Mouse (Mus musculus) ovary, adult 10 weeks (tissue): ENCODE data around the gene Lag3. TPM values are rescaled to one million over a fixed set of nuclear protein-coding genes. Genes with fewer than 3 reads are reported as not detected.

Source experiments
- polyA plus RNA-seq: library from polyadenylated mRNA; stranded (reverse); fragments of 350-450 nt; fragmentation: Illumina TruSeq; extraction: RNeasy Lipid Tissue Mini Kit (QIAGEN cat#74804); gene quantifications from one replicate; pipeline ENCODE4 v1.2.3, GENCODE M21; 2014

The Lag3 gene
- polyA plus RNA-seq, result 0.23 TPM

DNA sequence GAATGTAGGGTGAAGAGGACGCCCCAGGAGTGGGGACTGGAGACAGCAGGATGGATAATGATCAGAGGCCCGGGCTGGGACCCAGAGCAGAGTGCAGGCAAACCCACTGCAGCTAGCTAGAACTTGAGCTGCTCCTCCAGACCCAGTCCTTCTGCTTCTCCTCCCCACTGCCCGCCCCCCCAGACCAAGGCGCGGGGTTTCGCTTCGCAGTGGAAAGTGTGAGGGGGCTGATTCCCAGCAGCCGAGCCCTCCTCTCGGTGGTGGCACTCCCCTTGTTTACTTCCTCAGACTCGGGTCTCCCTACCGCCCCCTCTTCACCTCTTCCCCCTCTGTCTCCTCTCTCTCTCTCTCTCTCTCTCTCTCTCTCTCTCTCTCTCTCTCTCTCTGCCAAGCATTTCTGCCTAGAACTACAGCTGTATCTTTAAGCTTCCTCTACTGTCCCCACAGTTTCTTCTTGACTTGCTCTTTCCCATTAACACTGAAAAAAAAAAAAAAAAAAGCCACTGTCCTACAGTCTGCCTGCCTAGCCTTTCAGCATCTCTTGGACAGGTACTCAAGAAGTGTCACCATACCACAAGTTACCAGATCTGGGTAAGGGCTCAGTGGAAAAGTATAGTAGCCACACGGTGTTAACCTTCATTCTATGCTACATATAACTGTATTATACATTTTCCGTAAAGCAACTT lies at the start of gene Lag3:
TSS of gene Lag3 (minus strand) at position 173 of the 686 bp plus-strand sequence.

DNA sequence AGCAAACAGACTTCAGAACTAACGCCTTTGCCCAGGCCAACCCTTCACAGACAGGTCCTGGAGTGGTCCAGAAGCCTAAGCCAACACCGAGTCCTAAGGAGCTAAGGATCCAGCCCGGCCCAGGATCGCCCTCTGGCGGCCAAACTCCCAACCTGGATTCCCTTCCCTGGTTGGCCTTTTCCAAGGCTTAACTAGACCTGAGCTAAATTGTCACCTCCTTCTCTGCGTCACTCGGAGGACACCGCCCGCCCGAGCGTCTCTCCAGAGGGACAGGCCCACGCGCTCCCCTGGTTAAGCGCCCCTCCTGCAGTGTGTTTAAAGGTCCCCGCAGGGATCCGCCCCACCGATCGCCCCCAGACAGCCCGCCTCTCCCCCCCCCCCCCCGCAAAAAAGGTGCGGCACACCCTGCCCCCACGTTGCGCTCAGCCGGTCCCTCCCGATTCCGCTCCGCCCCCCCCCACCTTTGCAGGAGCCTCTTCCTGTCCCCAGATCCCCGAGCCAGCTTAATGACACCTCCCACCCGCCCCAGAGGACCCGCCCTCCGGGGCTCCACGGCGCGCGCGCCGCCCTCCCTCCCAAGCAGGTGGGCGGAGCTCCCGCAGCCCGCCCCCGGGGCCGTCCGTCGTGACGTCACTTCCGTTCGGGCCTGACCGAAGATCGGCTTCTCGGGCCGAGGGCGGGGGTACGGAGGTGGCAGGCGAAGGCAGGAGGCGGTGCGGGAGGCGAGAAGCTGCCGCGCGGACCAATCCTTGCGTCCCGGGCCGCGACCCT lies 19.4 kb upstream of the Lag3 start, which contains the start of gene Mlf2:
TSS of gene Mlf2 (plus strand) at position 633 of the 771 bp plus-strand sequence.

DNA sequence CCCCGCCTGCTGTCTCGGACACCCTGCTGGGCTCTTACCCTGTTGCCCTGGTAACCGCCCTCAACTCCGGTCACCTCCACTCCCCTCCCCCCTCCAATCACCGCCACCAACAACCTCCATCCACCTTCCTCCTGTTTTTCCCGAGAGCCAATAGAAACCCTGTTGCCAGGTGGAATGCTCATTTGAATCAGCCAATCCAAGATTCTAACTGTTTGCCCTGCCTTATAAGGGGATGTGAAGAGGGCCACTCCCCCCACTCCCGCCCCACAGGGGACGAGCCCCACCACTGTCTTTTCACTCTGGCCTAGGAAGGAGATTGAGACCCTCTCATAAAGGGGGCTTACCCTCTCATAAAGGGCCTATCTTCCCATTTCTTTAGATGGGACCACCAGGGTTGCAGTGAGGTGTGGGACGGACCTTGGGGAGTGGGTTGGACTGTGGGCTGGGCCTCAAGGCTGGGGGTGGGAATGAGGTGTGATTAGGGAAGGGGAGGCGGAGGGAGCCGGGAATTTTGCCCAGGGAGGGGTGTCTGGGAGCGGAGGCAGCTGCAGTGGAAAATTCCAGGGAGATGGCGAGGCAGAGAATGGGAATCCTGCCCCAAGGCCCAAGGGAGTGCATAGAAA lies 8.3 kb upstream of the Lag3 start, which contains the start of gene Ptms:
TSS of gene Ptms (minus strand) at position 409 of the 623 bp plus-strand sequence.

DNA sequence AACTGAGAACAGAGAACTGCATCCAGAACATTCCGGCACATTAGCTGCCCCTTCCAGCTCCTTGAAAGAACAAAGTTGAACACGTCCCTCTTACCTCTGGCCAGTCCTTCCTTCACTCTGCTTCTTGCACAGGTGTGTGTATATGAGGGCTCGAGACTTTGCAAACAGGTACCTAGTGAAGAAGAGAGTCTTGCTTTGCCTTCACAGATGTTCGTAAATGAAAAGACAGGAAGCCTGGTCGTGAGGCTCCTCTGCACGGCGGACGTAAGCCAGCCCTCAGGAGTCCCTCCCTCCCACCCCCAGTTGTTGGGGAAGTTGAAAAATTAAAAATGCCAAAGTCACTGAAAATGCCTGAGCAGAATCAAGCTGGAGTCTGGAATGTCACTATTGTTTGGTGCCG lies 23.5 kb downstream of the Lag3 start, which contains the start of gene Cd4:
TSS of gene Cd4 (minus strand) at position 236 of the 400 bp plus-strand sequence.

DNA sequence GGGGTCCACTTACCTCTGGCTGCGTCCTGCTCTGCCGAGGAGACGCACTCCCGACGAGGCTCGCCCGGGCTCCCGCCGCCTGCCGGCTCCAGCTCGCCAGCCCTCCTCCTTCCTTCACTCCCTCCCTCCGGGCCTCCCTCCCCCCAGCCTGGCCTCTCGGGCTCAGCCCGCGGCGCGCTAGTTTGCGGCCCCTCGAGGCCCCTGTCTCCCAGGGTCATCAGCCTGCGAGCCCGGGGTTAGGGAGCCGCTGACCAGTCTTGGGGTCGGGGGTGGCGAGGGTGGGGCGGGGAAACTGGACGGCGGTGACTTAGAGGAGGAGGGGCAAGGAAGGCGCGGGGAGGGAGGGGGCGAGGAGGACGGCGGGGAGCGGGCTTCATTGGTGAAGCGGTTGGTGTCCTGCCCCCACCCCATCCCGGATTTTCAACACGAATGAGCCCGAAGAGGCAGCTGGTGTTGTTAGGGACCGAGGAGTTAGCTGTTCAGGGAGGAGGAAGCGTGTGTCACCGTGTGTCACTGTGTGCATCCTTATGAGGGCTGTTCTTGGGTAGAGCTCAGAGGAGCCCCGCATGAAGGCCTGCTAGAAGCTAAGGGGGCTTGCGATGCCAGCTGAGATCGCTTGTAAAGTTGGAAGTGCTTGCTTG lies 47.7 kb downstream of the Lag3 start, which contains the start of gene Gpr162:
TSS of gene Gpr162 (minus strand) at position 326 of the 641 bp plus-strand sequence.

DNA sequence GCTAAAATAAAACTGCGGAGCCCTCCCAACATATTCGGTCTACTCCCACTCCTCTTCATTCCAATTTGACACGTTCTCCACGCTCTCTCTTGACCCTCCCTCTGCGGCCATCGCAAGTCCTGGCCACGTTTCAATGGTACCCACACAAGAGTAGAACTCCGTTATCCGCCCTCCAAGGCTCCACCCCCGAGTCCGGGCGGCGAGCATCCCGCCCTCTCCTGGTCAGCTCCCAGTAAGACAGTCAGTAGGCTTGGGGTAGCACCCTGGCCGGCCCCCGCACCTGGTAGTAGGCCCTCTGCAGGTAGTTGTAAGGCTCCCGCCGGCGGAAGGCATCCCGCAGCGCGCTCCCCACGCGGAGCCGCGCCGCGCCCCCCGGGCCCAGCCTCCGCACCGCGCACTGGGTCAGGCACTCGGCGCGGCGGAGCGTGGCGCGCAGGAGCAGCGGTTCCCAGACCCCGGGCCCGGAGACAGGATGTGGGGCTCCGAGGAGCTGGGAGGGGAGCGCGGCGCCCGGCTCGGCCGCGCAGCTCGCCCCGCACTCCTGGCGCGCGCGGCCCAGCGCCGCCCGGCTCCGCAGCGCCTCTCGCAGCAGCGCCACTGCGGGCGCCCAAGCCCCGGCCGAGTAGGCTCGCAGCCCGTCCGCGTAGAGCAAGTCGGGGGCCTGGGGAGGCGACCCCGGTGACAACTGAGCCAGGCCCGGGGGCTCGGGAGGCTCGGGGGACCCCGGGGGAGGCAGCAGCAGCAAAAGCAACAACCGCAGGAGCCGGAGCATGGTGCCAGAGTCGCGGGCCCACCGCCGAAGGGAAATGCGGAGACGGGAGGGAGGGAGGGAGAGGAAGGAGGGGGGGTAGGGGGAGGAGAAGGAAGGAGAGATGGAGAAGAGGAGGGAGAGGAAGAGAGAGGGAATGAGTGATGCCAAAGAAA lies 54.3 kb downstream of the Lag3 start, which contains the start of gene P3h3:
TSS of gene P3h3 (minus strand) at position 837 of the 924 bp plus-strand sequence.

Other genes with a start within 250 kb of the Lag3 start
- gene Lpcat3, start 248.7 kb downstream of the Lag3 start, polyA plus RNA-seq, result 40.5 TPM
- 13.2 TPM for gene Emg1, start 199.5 kb downstream of the Lag3 start, polyA plus RNA-seq
- gene Phb2, start 199.4 kb downstream of the Lag3 start, polyA plus RNA-seq, result 26.3 TPM
- gene Ptpn6, start 173.0 kb downstream of the Lag3 start, polyA plus RNA-seq, result 4.1 TPM
- 2.1 TPM for gene Grcc10, start 170.3 kb downstream of the Lag3 start, polyA plus RNA-seq
- gene Gm45234, start 155.7 kb downstream of the Lag3 start, polyA plus RNA-seq, result not detected
- 0.66 TPM for gene Atn1, start 155.2 kb downstream of the Lag3 start, polyA plus RNA-seq
- 0.48 TPM for gene Eno2, start 142.0 kb downstream of the Lag3 start, polyA plus RNA-seq
- 3.8 TPM for gene Lrrc23, start 132.0 kb downstream of the Lag3 start, polyA plus RNA-seq
- gene Spsb2, start 103.0 kb downstream of the Lag3 start, polyA plus RNA-seq, result not detected
- 12.8 TPM for gene Tpi1, start 97.4 kb downstream of the Lag3 start, polyA plus RNA-seq
- gene Usp5, start 82.2 kb downstream of the Lag3 start, polyA plus RNA-seq, result 23.2 TPM
- gene Cdca3, start 82.2 kb downstream of the Lag3 start, polyA plus RNA-seq, result 4.3 TPM
- not detected for gene Gnb3, start 71.4 kb downstream of the Lag3 start, polyA plus RNA-seq
- 1.7 TPM for gene P3h3, start 54.0 kb downstream of the Lag3 start, polyA plus RNA-seq
- not detected for gene Gpr162, start 47.7 kb downstream of the Lag3 start, polyA plus RNA-seq
- 1.4 TPM for gene Cd4, start 23.5 kb downstream of the Lag3 start, polyA plus RNA-seq
- gene Ptms, start 8.4 kb upstream of the Lag3 start, polyA plus RNA-seq, result 293 TPM
- 8.4 TPM for gene Mlf2, start 19.7 kb upstream of the Lag3 start, polyA plus RNA-seq
- gene Cops7a, start 53.8 kb upstream of the Lag3 start, polyA plus RNA-seq, result 18.8 TPM
- 0.23 TPM for gene Pianp, start 85.0 kb upstream of the Lag3 start, polyA plus RNA-seq
- gene Zfp384, start 97.4 kb upstream of the Lag3 start, polyA plus RNA-seq, result 13.0 TPM
- 13.0 TPM for gene Ing4, start 128.1 kb upstream of the Lag3 start, polyA plus RNA-seq
- gene Acrbp, start 138.0 kb upstream of the Lag3 start, polyA plus RNA-seq, result not detected
- gene Lpar5, start 156.2 kb upstream of the Lag3 start, polyA plus RNA-seq, result not detected
- 122 TPM for gene Chd4, start 184.3 kb upstream of the Lag3 start, polyA plus RNA-seq
- gene Nop2, start 220.2 kb upstream of the Lag3 start, polyA plus RNA-seq, result 1.2 TPM
- gene Iffo1, start 233.5 kb upstream of the Lag3 start, polyA plus RNA-seq, result 1.1 TPM